Comparison of ENCODE assay signal across 7 mouse cellular contexts in genomic region chr14:29110351-29111091, GRCm38 (mm10).
A peak's percentile ranks its signal among the peaks of the same experiment; 100 is the strongest.
DNase-seq lines count a peak whose midpoint lies in the region; ATAC-seq and TF ChIP-seq lines count a peak whose summit lies in the region.

No protein-coding gene starts in this region.

- DNase-seq in kidney, adult 9 months = peak; percentile 41
- no peak for DNase-seq in kidney, postnatal 14 days
- DNase-seq in 416B (ENCODE audit: low read depth) = peak; percentile 41
- DNase-seq in embryo, embryonic 11 days = peak; percentile 54
- no peak for DNase-seq in frontal cortex, postnatal 10 days (ENCODE audit: low spot score in 2 of 2)
- DNase-seq in forebrain, embryonic 11.5 days (ENCODE audit: low spot score) = no peak

- peak; percentile 19 for TF ChIP-seq CTCF in ES-Bruce4 (IDR thresholded peaks at IDR 0.05; ENCODE audit: low read depth, low read length)

- no peak overlapping the region for H3K4me2 ChIP-seq in forebrain, embryonic 11.5 days (ENCODE audit: low read depth, low read length, severe bottlenecking)

- H3K36me3 ChIP-seq in ES-Bruce4 (ENCODE audit: control insufficient read depth, insufficient read depth, low read length, poor library complexity, severe bottlenecking) = no peaks in the 10 kb centered on the region
- H3K36me3 ChIP-seq in forebrain, embryonic 11.5 days (ENCODE audit: control insufficient read depth, insufficient read depth, low read length) = no peaks in the 10 kb centered on the region

- H3K4me1 ChIP-seq in ES-Bruce4 (ENCODE audit: control insufficient read depth, insufficient read depth, low read length) = no peaks in the 10 kb centered on the region
- no peaks in the 10 kb centered on the region; the same call in 1 of the 2 replicates for H3K4me1 ChIP-seq in forebrain, embryonic 11.5 days (replicated peaks; ENCODE audit: control insufficient read depth, insufficient read depth, low read length)

- 75% methylated on average over 9 of the region's 9 CpGs for WGBS in forebrain, embryonic 11.5 days

- no peaks in the 10 kb centered on the region for H3K9me3 ChIP-seq in ES-Bruce4 (replicated peaks; ENCODE audit: control insufficient read depth, insufficient read depth, low read length, poor library complexity, severe bottlenecking)
- H3K9me3 ChIP-seq in forebrain, embryonic 11.5 days (ENCODE audit: control insufficient read depth, low read length) = peaks cover 3% of the 10 kb centered on the region; the same call in 1 of the 2 replicates

- H3K9ac ChIP-seq in ES-Bruce4 (ENCODE audit: low read depth, poor library complexity, severe bottlenecking) = no peak overlapping the region
- H3K9ac ChIP-seq in forebrain, embryonic 11.5 days (ENCODE audit: low read length) = no peak overlapping the region

- no peak for TF ChIP-seq POLR2A in ES-Bruce4 (IDR thresholded peaks at IDR 0.05; ENCODE audit: insufficient read depth, low read length)

- no peak for ATAC-seq in forebrain, embryonic 11.5 days (replicated peaks; ENCODE audit: low FRiP score)

- no peak for TF ChIP-seq EP300 in ES-Bruce4 (IDR thresholded peaks at IDR 0.05; ENCODE audit: insufficient read depth, low read depth, low read length)

- H3K27me3 ChIP-seq in ES-Bruce4 (ENCODE audit: control insufficient read depth, insufficient read depth, low read length, poor library complexity, severe bottlenecking) = no peaks in the 10 kb centered on the region
- H3K27me3 ChIP-seq in forebrain, embryonic 11.5 days (ENCODE audit: control insufficient read depth, insufficient read depth, low read length) = no peaks in the 10 kb centered on the region

- no peak overlapping the region for H3K4me3 ChIP-seq in ES-Bruce4 (ENCODE audit: low read depth, low read length)
- H3K4me3 ChIP-seq in forebrain, embryonic 11.5 days (ENCODE audit: low read depth, low read length) = no peak overlapping the region

- no peak overlapping the region for H3K27ac ChIP-seq in ES-Bruce4 (ENCODE audit: insufficient read depth, low read length)
- no peak overlapping the region for H3K27ac ChIP-seq in forebrain, embryonic 11.5 days (ENCODE audit: low read depth, low read length)

Comparison
In these comparisons a context has a peak if more than half of its experiments do, and no peak if none do; other contexts are left out.
1. DNase-seq: peak in kidney, adult 9 months (single experiment), 416B (single experiment) and embryo, embryonic 11 days (single experiment); none in kidney, postnatal 14 days (single experiment), frontal cortex, postnatal 10 days (0 of 2) and forebrain, embryonic 11.5 days (single experiment).